Mouse (Mus musculus): ENCODE data around the gene Omg. TPM values are rescaled to one million over a fixed set of nuclear protein-coding genes. Genes with fewer than 3 reads are reported as not detected.

The Omg gene
- 0.35 and 0.42 TPM in 2 replicates for polyA plus RNA-seq (2015; fragmentation: Nextera tagmentation; extraction: Ambion mirVana)

DNA sequence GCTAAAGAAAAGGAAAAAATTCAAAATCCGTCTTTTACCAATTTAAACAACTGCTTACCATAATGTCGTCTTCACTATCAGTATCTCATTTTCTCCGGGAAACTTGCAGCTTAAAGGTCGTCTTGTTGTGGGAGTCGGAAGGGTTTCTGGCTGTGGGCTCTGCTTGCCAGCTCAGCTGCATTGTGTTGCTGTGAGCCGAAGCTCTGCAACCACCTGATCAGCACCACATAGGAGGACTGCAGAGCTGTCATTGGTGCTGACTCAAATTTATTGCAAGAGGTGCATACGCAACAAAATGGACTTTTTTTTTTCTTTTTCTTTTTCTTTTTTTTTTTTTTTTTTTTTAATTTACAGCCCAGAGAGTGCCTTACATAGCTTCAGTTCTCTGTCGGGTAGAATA, at the start of gene Omg:
TSS of gene Omg (minus strand) at position 240 of the 400 bp plus-strand sequence.
- Histone ChIP-seq H3K4me3 (replicated peaks) (no peak within 1 kb of the TSS), H3K9me3 (replicated peaks) (no peaks in the 10 kb centered on the region), H3K27me3 (no peaks in the 10 kb centered on the region), H3K27ac (no peak within 1 kb of the TSS), H3K36me3 (no peaks in the 10 kb centered on the region), H3K9ac (no peak within 1 kb of the TSS), H3K4me1 (no peaks in the 10 kb centered on the region), H3K4me2 (no peak within 1 kb of the TSS)
- WGBS: 46% methylated on average over 8 of the region's 8 CpGs
- no peak for ATAC-seq (replicated peaks; ENCODE audit: low FRiP score)

DNA sequence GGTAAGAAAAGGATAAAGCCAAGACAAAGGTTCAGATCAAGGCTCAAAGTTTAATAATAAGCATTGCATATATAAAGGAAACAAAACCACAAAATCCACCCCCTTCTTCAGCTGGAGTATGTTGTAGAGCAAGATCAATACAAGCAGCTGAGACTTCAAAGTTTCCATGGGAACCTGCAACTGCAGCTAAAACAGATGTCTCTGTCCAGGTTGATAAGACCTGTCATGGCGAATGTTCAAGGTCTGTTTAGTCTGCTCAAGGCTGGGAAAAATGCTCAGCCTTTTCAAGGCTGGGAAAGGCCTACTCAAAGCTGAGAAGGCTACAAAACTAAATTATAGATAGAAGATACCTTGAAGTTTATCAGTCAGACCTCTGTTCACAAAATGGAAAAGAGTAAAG, 48.7 kb upstream of the Omg start:
- Histone ChIP-seq H3K9ac (no peak overlapping the region), H3K4me1 (no peaks in the 10 kb centered on the region), H3K4me2 (no peak overlapping the region), H3K36me3 (peaks cover 90% of the 10 kb centered on the region), H3K27ac (no peak overlapping the region), H3K9me3 (replicated peaks) (no peaks in the 10 kb centered on the region), H3K27me3 (no peaks in the 10 kb centered on the region), H3K4me3 (replicated peaks) (no peak overlapping the region)
- no peak for ATAC-seq (replicated peaks; ENCODE audit: low FRiP score)
- 83% methylated on average over 1 of the region's 1 CpGs for WGBS

GRCm38 (mm10) chr11:79536293-79536692, 32.4 kb upstream of the Omg start:
- Histone ChIP-seq H3K4me2 (no peak overlapping the region), H3K27ac (no peak overlapping the region), H3K36me3 (peaks cover 53% of the 10 kb centered on the region), H3K27me3 (no peaks in the 10 kb centered on the region), H3K9ac (no peak overlapping the region), H3K4me3 (replicated peaks) (no peak overlapping the region), H3K4me1 (0 out of 2 replicates have a peak, but pooled peaks cover 4% of the 10 kb centered on the region), H3K9me3 (replicated peaks) (no peaks in the 10 kb centered on the region)
- ATAC-seq (replicated peaks; ENCODE audit: low FRiP score): no peak
- WGBS: 95% methylated on average over 3 of the region's 3 CpGs

DNA sequence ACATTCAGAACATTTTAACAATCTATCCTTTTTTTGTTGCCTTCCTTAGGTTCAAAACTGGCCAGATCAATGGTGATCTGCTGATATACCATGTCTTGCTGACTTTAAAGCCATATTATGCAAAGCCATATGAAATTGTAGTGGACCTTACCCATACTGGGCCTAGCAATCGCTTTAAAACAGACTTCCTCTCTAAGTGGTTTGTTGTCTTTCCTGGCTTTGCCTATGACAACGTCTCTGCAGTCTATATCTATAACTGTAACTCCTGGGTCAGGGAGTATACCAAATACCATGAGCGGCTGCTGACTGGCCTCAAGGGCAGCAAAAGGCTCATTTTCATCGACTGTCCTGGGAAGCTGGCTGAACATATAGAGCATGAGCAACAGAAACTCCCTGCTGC, 31.7 kb upstream of the Omg start:
- WGBS: 86% methylated on average over 4 of the region's 4 CpGs
- no peak overlapping the region for H3K27ac ChIP-seq
- H3K9me3 ChIP-seq (replicated peaks): no peaks in the 10 kb centered on the region
- no peaks in the 10 kb centered on the region for H3K27me3 ChIP-seq
- 0 out of 2 replicates have a peak, but pooled peaks cover 4% of the 10 kb centered on the region for H3K4me1 ChIP-seq
- H3K9ac ChIP-seq: no peak overlapping the region
- no peak overlapping the region for H3K4me2 ChIP-seq
- H3K36me3 ChIP-seq: peaks cover 51% of the 10 kb centered on the region
- no peak overlapping the region for H3K4me3 ChIP-seq (replicated peaks)
- ATAC-seq (replicated peaks; ENCODE audit: low FRiP score): no peak

DNA sequence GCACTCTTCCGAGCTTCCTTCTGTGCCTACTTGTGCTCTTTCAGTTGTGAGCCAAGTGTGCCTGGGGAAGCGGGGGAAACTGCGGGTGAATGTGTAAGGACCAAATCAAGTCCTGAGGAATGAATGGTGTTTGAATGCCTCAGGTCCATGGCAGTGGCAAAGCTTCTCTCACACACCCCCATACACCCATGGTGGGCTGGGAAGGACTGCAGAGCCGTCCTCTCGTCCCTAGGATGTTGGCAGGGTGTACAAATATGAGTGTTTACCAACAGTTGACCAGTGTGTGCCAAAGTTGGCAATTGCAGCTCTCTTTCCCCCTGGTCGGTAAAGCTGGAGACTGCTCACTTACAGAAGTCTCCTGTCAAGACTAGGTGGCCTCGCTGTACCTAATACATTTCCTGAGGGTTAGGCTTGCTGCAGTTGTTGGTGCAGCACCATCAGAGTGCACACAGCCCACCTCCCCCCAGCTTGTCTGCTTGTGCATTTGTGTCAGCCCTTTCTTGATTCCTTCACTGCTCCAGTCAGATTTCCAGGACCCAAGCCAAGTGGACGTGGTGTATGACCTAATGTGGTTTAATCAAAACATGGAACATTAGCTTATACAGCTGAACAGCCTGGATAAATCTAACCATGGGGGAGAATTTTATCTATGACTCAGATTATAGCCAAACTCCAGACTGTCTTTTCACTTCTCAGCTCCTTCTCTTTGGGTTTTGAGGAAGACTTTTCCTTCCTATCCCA, 30.2 kb upstream of the Omg start:
- WGBS: 83% methylated on average over 8 of the region's 8 CpGs
- Histone ChIP-seq H3K27me3 (no peaks in the 10 kb centered on the region), H3K4me2 (no peak overlapping the region), H3K27ac (no peak overlapping the region), H3K36me3 (peaks cover 48% of the 10 kb centered on the region), H3K9me3 (replicated peaks) (no peaks in the 10 kb centered on the region), H3K9ac (no peak overlapping the region), H3K4me3 (replicated peaks) (no peak overlapping the region), H3K4me1 (0 out of 2 replicates have a peak, but pooled peaks cover 4% of the 10 kb centered on the region)
- no peak for ATAC-seq (replicated peaks; ENCODE audit: low FRiP score)

GRCm38 (mm10) chr11:79533311-79533710, 29.4 kb upstream of the Omg start:
- Histone ChIP-seq H3K27me3 (no peaks in the 10 kb centered on the region), H3K9me3 (replicated peaks) (no peaks in the 10 kb centered on the region), H3K4me1 (0 out of 2 replicates have a peak, but pooled peaks cover 4% of the 10 kb centered on the region), H3K4me2 (no peak overlapping the region), H3K9ac (no peak overlapping the region), H3K27ac (no peak overlapping the region), H3K4me3 (replicated peaks) (no peak overlapping the region), H3K36me3 (peaks cover 47% of the 10 kb centered on the region)
- 86% methylated on average over 6 of the region's 6 CpGs for WGBS
- no peak for ATAC-seq (replicated peaks; ENCODE audit: low FRiP score)

DNA sequence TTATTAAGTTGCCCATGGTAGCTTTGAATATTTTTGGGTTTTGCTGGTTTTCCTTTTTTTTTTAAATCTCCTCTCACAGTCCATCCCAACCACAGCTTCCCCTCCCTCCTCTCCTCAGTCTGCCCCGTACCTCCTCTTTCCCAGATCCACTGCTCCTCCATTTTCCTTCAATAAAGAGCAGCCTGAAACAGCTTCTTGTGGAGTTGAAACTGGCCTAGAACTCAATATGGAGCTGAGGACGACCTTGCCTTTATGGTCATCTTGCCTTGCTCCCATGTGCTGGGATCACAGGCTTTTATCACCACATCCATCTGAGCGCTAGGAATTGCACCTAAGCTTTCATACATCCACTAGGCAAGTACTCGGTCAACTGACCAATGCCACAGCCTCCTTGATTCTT, 27.6 kb upstream of the Omg start:
- Histone ChIP-seq H3K4me3 (replicated peaks) (no peak overlapping the region), H3K36me3 (peaks cover 37% of the 10 kb centered on the region), H3K9ac (no peak overlapping the region), H3K9me3 (replicated peaks) (no peaks in the 10 kb centered on the region), H3K4me2 (no peak overlapping the region), H3K27me3 (no peaks in the 10 kb centered on the region), H3K27ac (no peak overlapping the region), H3K4me1 (0 out of 2 replicates have a peak, but pooled peaks cover 4% of the 10 kb centered on the region)
- WGBS: 94% methylated on average over 4 of the region's 4 CpGs
- no peak for ATAC-seq (replicated peaks; ENCODE audit: low FRiP score)

DNA sequence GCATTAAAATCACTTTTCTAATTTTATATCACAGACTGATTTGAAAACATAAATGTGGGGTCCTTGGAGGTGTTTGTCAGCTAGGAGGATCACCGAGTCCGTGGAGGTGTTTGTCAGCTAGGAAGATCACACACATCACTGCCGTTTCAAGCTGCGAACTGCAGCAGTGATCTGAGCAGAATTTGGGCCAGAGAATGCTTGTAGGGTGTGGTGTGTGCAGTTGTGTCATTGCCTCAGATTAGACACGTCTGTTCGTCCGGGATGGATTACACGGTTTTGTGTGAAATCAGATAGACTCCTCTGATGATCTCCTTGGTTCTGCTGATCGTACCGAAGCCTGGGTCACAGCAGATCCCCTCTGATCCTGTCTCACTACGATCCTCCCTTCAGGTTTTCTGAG, 26.9 kb upstream of the Omg start:
- no peaks in the 10 kb centered on the region for H3K9me3 ChIP-seq (replicated peaks)
- 89% methylated on average over 11 of the region's 11 CpGs for WGBS

GRCm38 (mm10) chr11:79530333-79530761, 26.5 kb upstream of the Omg start, which contains the start of the genes Evi2 and Evi2a:
Gene Evi2 (minus strand): TSS chr11:79530589.
Gene Evi2a (minus strand): TSS chr11:79530609.
- Histone ChIP-seq H3K4me1 (0 out of 2 replicates have a peak, but pooled peaks cover 6% of the 10 kb centered on the region), H3K36me3 (peaks cover 32% of the 10 kb centered on the region), H3K4me3 (replicated peaks) (no peak within 1 kb of the TSS), H3K9me3 (replicated peaks) (no peaks in the 10 kb centered on the region), H3K27me3 (no peaks in the 10 kb centered on the region), H3K4me2 (no peak within 1 kb of the TSS), H3K9ac (no peak within 1 kb of the TSS), H3K27ac (no peak within 1 kb of the TSS)
- no peak for ATAC-seq (replicated peaks; ENCODE audit: low FRiP score)
- WGBS: 88% methylated on average over 7 of the region's 7 CpGs

More for the DNA sequence above, 26.9 kb upstream of the Omg start:
- no peak for ATAC-seq (replicated peaks; ENCODE audit: low FRiP score)
- Histone ChIP-seq H3K27ac (no peak overlapping the region), H3K9ac (no peak overlapping the region), H3K4me2 (no peak overlapping the region), H3K4me3 (replicated peaks) (no peak overlapping the region), H3K4me1 (0 out of 2 replicates have a peak, but pooled peaks cover 4% of the 10 kb centered on the region), H3K27me3 (no peaks in the 10 kb centered on the region), H3K36me3 (peaks cover 36% of the 10 kb centered on the region)

DNA sequence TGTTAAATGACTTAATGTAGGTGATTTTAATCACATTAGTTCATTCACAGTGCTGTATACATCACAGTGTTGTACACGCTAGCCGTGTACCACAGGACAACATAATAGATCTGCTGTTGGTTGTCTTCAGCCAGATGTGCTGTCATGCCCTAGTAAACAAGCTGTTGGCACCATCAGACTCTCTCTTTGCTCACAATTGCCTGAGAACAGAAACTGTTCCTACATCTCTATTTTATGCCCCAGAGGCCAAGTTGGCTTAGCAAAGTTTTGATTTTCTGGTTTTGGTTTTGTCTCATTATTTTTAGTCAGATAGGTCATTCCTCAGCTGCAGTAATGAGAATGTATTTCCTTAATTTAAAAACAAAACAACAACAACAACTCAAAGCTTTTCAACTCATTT, 25.9 kb upstream of the Omg start:
- H3K9ac ChIP-seq: no peak overlapping the region
- no peaks in the 10 kb centered on the region for H3K27me3 ChIP-seq
- peaks cover 7% of the 10 kb centered on the region; the same call in 1 of the 2 replicates for H3K4me1 ChIP-seq
- H3K36me3 ChIP-seq: peaks cover 30% of the 10 kb centered on the region
- H3K4me2 ChIP-seq: no peak overlapping the region
- no peak overlapping the region for H3K27ac ChIP-seq
- WGBS: 94% methylated on average over 2 of the region's 2 CpGs
- H3K4me3 ChIP-seq (replicated peaks): no peak overlapping the region
- H3K9me3 ChIP-seq (replicated peaks): no peaks in the 10 kb centered on the region
- no peak for ATAC-seq (replicated peaks; ENCODE audit: low FRiP score)

GRCm38 (mm10) chr11:79529226-79529625, 25.3 kb upstream of the Omg start:
- 90% methylated on average over 6 of the region's 6 CpGs for WGBS
- peaks cover 30% of the 10 kb centered on the region for H3K36me3 ChIP-seq
- no peak overlapping the region for H3K4me3 ChIP-seq (replicated peaks)
- no peak overlapping the region for H3K27ac ChIP-seq
- H3K4me2 ChIP-seq: no peak overlapping the region
- H3K9me3 ChIP-seq (replicated peaks): no peaks in the 10 kb centered on the region
- no peak for ATAC-seq (replicated peaks; ENCODE audit: low FRiP score)
- no peaks in the 10 kb centered on the region for H3K27me3 ChIP-seq
- peaks cover 10% of the 10 kb centered on the region for H3K4me1 ChIP-seq
- no peak overlapping the region for H3K9ac ChIP-seq

- no peaks in the 10 kb centered on the region for H3K27me3 ChIP-seq
- peaks cover 30% of the 10 kb centered on the region for H3K36me3 ChIP-seq
- no peaks in the 10 kb centered on the region for H3K9me3 ChIP-seq (replicated peaks)
- no peak for ATAC-seq (replicated peaks; ENCODE audit: low FRiP score)
- H3K4me1 ChIP-seq: peaks cover 12% of the 10 kb centered on the region
- WGBS: 90% methylated on average over 3 of the region's 3 CpGs
- no peak overlapping the region for H3K9ac ChIP-seq
- no peak overlapping the region for H3K27ac ChIP-seq
- H3K4me2 ChIP-seq: no peak overlapping the region
- H3K4me3 ChIP-seq (replicated peaks): no peak overlapping the region
Measured at GRCm38 (mm10) chr11:79528601-79529000, 24.7 kb upstream of the Omg start.
